Mouse (Mus musculus) left cerebral cortex, postnatal 25 days (tissue): ENCODE results near the gene Lman1l. TPM values are rescaled to one million over a fixed set of nuclear protein-coding genes. Genes with fewer than 3 reads are reported as not detected.

ENCODE experiments used
- DNase-seq, 2 experiments: peaks; one replicate each; pipeline ENCODE4 v3.0.0; 2022; ENCODE audit warnings: low spot score in 2 of 2, mixed read lengths in 1 of 2
- intact Hi-C: fragments of 180-260 bp; cut with DNase I; formaldehyde crosslinking; loops from one replicate; pipeline ENCODE4 v1.15.1; 2025
- total RNA-seq, 2 experiments: library from RNA; stranded (reverse); gene quantifications; 2 replicates each; pipeline ENCODE4 v1.2.3; 2021

Gene Lman1l
- total RNA-seq, 2 experiments from 2014 or later, result not detected

DNA sequence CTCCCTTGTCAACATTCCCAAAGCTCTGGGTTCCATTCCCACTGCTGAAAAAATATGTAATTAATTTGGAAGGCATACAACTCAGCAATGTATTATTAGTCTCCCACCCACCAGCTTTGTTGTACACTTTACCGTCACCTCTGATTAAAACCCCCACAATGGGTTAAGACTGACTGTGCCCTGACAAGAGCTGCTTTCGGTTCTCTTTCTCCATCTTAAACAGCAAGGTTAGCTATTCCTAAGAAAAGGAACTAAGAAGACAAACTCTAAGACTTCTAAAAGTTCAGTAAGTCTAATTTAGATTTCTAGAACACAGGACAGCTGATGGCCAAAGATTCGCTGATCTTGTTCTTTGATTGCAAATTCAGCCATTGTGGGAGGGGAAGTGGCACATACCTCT lies 63.4 kb downstream of the Lman1l start:
- intact Hi-C loops, result no loop called here
- DNase-seq, result no peak

Other genes starting within 250 kb of the Lman1l start
- gene Ppcdc, start 180.7 kb downstream of the Lman1l start, total RNA-seq, result 10 to 100 TPM; 15.5 to 16.5 TPM
- 100 to 1,000 TPM; 403 to 415 TPM for gene Scamp5, start 152.7 kb downstream of the Lman1l start, total RNA-seq
- 10 to 100 TPM; 15.6 to 16.1 TPM for gene Rpp25, start 116.7 kb downstream of the Lman1l start, total RNA-seq
- gene Cox5a, start 99.5 kb downstream of the Lman1l start, total RNA-seq, result 100 to 1,000 TPM; 423 to 447 TPM
- gene Fam219b, start 83.2 kb downstream of the Lman1l start, total RNA-seq, result 10 to 100 TPM; 20.6 to 23.5 TPM
- gene Mpi, start 68.0 kb downstream of the Lman1l start, total RNA-seq, result 10 to 100 TPM; 68.9 to 74.9 TPM
- gene Scamp2, start 59.8 kb downstream of the Lman1l start, total RNA-seq, result 10 to 100 TPM; 22.5 to 25.6 TPM
- 10 to 100 TPM; 25.5 to 34.4 TPM for gene Ulk3, start 31.3 kb downstream of the Lman1l start, total RNA-seq
- 10 to 100 TPM; 11.0 to 17.4 TPM for gene Cplx3, start 14.5 kb downstream of the Lman1l start, total RNA-seq
- gene Csk, start 32.9 kb upstream of the Lman1l start, total RNA-seq, result 10 to 100 TPM; 35.8 to 37.8 TPM
- not detected for gene Cyp1a2, start 62.9 kb upstream of the Lman1l start, total RNA-seq
- under 1 TPM in 1 of 2 experiments, not detected in 1; 0.14 TPM for gene Cyp1a1, start 67.2 kb upstream of the Lman1l start, total RNA-seq
- 10 to 100 TPM; 12.9 to 13.5 TPM for gene Edc3, start 87.8 kb upstream of the Lman1l start, total RNA-seq
- 10 to 100 TPM; 75.3 to 76.6 TPM for gene Clk3, start 145.1 kb upstream of the Lman1l start, total RNA-seq
- 10 to 100 TPM in 1 of 2 experiments, 1 to 10 TPM in 1; 8.7 to 10.7 TPM for gene Arid3b, start 216.0 kb upstream of the Lman1l start, total RNA-seq